Mouse (Mus musculus) inflammation-experienced regulatory T-cells, adult 6 months (primary cell): ENCODE measurements at regions not wholly inside any gene's neighbourhood (a gene's known extent, or its start where the extent isn't known, plus 50 kb on each side); places are given as distances from the start of the nearest gene placed in this dataset.

Source experiments
- ATAC-seq: one replicate; pipeline ENCODE4 v1.8.0; 2017

- no peak for ATAC-seq
Observed at GRCm38 (mm10) chr6:13305873-13306272, 81.1 kb upstream of the Vwde start.

DNA sequence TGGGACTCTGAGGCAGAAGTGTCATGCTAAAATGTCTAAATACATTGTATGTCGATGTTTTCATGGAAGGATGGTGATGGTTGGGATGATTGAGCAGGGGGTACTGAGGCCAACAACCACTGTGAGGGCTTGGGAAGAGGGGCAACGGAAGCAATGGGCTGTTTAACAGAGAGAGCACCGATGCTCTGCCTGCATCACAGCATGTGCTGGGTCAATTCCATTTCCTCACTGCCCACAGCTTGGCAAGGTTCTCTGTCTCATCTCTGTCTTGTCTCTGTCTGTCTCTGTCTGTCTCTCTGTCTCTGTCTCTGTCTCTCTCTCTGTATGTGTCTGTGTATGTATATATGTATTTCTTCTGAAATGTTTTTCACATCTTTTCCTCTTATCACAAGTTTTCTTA, 73.4 kb upstream of the Vwde start:
- ATAC-seq = no peak

DNA sequence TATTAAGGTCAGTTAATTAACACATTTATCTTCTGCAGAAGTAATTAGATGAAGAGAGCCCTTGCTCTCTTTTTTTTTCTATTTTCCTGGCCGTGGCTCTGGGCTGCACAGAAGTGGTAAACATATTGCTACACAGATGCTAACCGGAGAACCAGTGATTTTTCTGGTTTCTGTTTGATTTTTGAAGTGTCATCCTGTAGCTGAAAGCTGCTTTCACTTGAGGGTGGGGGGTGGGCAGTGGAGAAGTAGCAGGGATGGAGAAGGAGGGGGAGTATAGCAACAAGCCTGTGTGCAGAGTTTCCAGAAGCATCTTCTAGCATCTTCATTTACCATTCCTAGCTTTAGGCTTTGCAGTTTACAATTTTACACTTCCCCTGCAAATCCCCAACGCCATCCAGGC, 72.3 kb upstream of the Vwde start:
- ATAC-seq = no peak

DNA sequence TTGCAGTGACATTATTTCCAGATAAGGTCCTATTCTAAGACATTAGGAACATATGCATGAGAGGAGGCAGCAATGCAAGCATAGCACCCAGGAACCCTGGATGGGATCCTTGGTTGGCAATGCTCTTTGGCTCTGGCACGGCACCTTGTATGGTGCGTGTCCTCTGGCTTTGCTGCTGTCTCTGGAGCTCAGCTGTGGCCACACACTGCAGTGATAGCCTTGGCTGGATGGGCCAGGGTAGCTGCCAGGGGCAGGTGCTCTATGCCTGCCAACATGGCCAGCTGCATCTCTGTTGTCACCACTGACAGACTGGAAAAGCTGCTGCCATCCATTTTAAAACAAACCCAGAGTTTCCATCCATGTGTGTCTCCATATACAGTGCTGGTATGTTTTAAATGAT, 71.3 kb upstream of the Vwde start:
- ATAC-seq = no peak

- ATAC-seq = no peak
Observed at GRCm38 (mm10) chr6:13294393-13294792, 69.6 kb upstream of the Vwde start.

GRCm38 (mm10) chr6:13288500-13288899, 63.7 kb upstream of the Vwde start:
- ATAC-seq = no peak

- no peak for ATAC-seq
Observed at GRCm38 (mm10) chr6:13287812-13288211, 63.0 kb upstream of the Vwde start.

GRCm38 (mm10) chr6:13286542-13287273, 61.9 kb upstream of the Vwde start:
- ATAC-seq = no peak

- ATAC-seq = peak; percentile 52
Observed at GRCm38 (mm10) chr6:13280835-13281234, 56.1 kb upstream of the Vwde start.
